Mouse (Mus musculus) liver, embryonic 16.5 days (tissue): ENCODE results near the gene Prr5l. TPM values are rescaled to one million over a fixed set of nuclear protein-coding genes. Genes with fewer than 3 reads are reported as not detected.

Experiments
- ATAC-seq: fragments of 200-750 bp; cut with Nextera tagmentation; 2 replicates; pipeline ENCODE4 v1.8.0; 2017; ENCODE audit warnings: low read depth, mild to moderate bottlenecking, moderate number of reproducible peaks, moderate library complexity
- H3K27ac ChIP-seq: fragments of 300-500 bp; sonication (generic); 2 replicates; pipeline ENCODE4 v1.5.1; 2014; ENCODE audit warnings: mild to moderate bottlenecking, low read length
- H3K27me3 ChIP-seq: fragments of 300-500 bp; sonication (generic); 2 replicates; pipeline ENCODE4 v1.6.1; 2014; ENCODE audit warnings: low read depth, low read length, mixed read lengths; ENCODE audit not compliant: control insufficient read depth, insufficient read depth
- H3K36me3 ChIP-seq: fragments of 300-500 bp; sonication (generic); 2 replicates; pipeline ENCODE4 v1.6.1; 2014; ENCODE audit warnings: mild to moderate bottlenecking; ENCODE audit not compliant: control insufficient read depth, insufficient read depth
- H3K4me1 ChIP-seq: fragments of 300-500 bp; sonication (generic); 2 replicates; pipeline ENCODE4 v1.6.1; 2014; ENCODE audit warnings: low read depth, low read length, mixed read lengths; ENCODE audit not compliant: control insufficient read depth
- H3K4me2 ChIP-seq: fragments of 300-500 bp; sonication (generic); 2 replicates; pipeline ENCODE4 v1.6.1; 2014; ENCODE audit warnings: low read depth, low read length, mixed read lengths
- H3K4me3 ChIP-seq: fragments of 300-500 bp; sonication (generic); 2 replicates; pipeline ENCODE4 v1.5.1; 2014; ENCODE audit warnings: low read depth, mild to moderate bottlenecking, low read length
- H3K9ac ChIP-seq: fragments of 300-500 bp; sonication (generic); 2 replicates; pipeline ENCODE4 v1.6.1; 2014; ENCODE audit warnings: low read depth, low read length
- H3K9me3 ChIP-seq: fragments of 300-500 bp; sonication (generic); replicated peaks from 2 replicates; pipeline ENCODE4 v1.6.1; 2016; ENCODE audit warnings: low read length; ENCODE audit not compliant: control insufficient read depth
- WGBS: fragments of 180-500 bp; shearing (Covaris S2); extraction: QIAGEN DNeasy Blood & Tissue Kit; methylation state at CpG from one replicate; pipeline ENCODE4 v1.1.7; 2014; ENCODE audit not compliant: insufficient replicate concordance; 5-methylcytosine and 5-hydroxymethylcytosine counted together
- polyA plus RNA-seq: library from polyadenylated mRNA; unstranded; fragments of >200 nt; fragmentation: Nextera tagmentation; extraction: Ambion mirVana; gene quantifications from 2 replicates; pipeline ENCODE4 v1.2.1, GENCODE M21; 2015

The Prr5l gene
- polyA plus RNA-seq, 1 experiment from 2014 or later = 5.4 TPM

DNA sequence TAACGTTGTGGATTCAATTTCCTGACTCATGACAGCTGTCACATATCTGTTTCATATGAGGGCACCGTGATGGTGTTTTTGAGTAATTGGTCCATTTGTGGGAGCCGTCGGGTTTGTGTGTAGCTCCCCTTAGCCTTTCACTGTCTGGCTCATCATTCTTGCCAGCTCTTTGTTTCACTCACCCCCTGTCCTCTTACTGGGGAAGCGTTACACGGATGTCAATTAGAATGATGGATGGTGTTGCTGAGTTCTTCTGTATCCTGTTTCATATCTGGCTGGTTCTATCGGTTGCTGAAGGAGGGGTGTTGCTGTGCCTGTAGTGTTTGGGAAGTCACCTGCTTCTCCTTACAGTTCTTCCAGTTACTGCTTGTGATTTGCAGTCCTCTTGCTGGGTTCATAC lies 8.3 kb upstream of the Prr5l start:
- H3K4me3 ChIP-seq = no peak overlapping the region
- H3K9me3 ChIP-seq = no peaks in the 10 kb centered on the region
- peaks cover 8% of the 10 kb centered on the region for H3K4me1 ChIP-seq
- no peak for ATAC-seq
- no peak overlapping the region for H3K27ac ChIP-seq
- H3K4me2 ChIP-seq = no peak overlapping the region
- WGBS = 37% methylated on average over 7 of the region's 7 CpGs
- H3K9ac ChIP-seq = no peak overlapping the region
- no peaks in the 10 kb centered on the region for H3K27me3 ChIP-seq
- no peaks in the 10 kb centered on the region for H3K36me3 ChIP-seq

DNA sequence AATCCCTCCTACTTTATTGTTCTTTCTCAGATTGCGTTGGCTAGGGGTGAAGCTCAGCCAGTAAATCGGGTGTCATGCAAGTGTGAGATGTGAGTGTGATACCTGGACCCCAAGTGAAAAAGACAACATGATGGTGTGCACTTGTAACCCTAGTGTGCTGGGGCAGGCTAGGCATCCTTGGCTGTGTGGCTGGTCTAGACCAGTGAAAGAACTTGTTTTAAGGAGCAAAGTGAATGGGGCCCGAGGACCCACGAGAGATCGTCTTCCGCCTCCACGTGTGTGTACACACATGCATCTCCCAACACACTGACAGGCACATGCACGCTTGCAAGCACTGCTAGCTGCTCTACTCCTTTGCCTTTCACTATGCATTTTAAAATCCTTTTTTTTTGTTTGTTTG lies 6.1 kb upstream of the Prr5l start:
- H3K4me2 ChIP-seq = no peak overlapping the region
- no peaks in the 10 kb centered on the region for H3K36me3 ChIP-seq
- H3K4me3 ChIP-seq = no peak overlapping the region
- WGBS = 82% methylated on average over 8 of the region's 8 CpGs
- no peak overlapping the region for H3K27ac ChIP-seq
- no peak overlapping the region for H3K9ac ChIP-seq
- H3K27me3 ChIP-seq = no peaks in the 10 kb centered on the region
- no peaks in the 10 kb centered on the region for H3K9me3 ChIP-seq
- peaks cover 8% of the 10 kb centered on the region for H3K4me1 ChIP-seq
- ATAC-seq = no peak

DNA sequence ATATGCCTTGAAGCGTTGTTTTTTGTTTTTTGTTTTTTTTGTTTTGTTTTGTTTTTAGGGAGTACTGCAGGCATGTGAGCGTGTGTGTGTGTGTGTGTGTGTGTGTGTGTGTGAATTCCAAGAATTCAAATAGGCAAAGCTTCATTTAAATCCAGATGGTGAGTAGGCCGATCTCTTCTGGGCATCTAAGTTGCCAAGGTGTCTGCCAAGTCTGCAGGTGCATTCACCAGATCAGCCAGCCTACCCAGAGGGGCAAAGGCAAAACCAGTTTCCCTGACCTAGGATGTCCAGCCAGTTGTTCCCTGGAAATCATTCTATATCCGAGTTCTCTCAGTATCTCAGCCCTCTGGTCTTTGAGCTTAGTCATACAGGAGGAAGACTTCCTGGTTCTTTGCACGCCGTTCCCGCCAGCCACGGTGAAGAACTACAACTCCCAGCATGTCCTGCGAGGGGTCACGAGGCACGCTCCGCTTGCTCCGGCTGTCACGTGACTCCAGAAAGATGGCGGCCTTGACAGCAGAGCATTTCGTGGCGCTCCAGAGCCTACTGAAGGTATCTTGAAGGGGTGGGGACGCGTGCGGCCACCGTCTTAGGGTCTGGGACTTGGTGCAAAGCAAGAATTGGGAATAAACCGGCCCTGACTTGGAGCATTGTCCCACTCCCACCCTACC lies 3.1 kb upstream of the Prr5l start, which contains the start of gene Commd9:
TSS of gene Commd9 (plus strand) at position 480 of the 671 bp plus-strand sequence.
- H3K9me3 ChIP-seq = no peaks in the 10 kb centered on the region
- H3K4me2 ChIP-seq = peak within 1 kb of the TSS; percentile 78
- WGBS = 9% methylated on average over 22 of the region's 22 CpGs
- H3K9ac ChIP-seq = peak within 1 kb of the TSS; percentile 58
- H3K36me3 ChIP-seq = no peaks in the 10 kb centered on the region
- ATAC-seq = peak; percentile 98
- H3K27me3 ChIP-seq = no peaks in the 10 kb centered on the region
- H3K4me1 ChIP-seq = peaks cover 8% of the 10 kb centered on the region
- peak within 1 kb of the TSS; percentile 66 for H3K4me3 ChIP-seq
- no peak within 1 kb of the TSS for H3K27ac ChIP-seq

DNA sequence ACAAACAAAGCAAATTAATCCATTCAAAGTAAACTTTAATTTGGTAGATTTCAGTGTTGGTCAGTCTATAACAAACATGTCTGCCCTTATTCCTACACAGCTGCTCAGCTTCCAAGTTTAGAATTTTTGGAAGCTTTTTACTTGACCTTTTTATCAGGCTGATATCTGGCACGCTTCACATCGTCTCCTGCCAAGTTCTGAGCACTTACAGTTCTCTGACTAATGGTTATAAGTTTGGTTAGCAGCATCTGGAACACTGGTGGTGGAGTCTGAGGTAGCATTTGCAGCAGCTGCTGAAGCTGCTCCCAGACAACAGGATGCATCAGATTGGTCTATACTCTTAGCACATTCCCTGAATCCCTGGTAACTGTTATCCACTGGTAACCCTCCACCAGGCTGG lies 1.5 kb upstream of the Prr5l start:
- Histone ChIP-seq H3K4me3 (no peak overlapping the region), H3K4me2 (no peak overlapping the region), H3K27ac (no peak overlapping the region), H3K36me3 (no peaks in the 10 kb centered on the region), H3K4me1 (peaks cover 8% of the 10 kb centered on the region), H3K27me3 (no peaks in the 10 kb centered on the region), H3K9me3 (no peaks in the 10 kb centered on the region), H3K9ac (no peak overlapping the region)
- ATAC-seq = no peak
- 60% methylated on average over 2 of the region's 2 CpGs for WGBS

GRCm38 (mm10) chr2:101881471-101882162 lies 1.2 kb downstream of the Prr5l start:
- H3K36me3 ChIP-seq = no peaks in the 10 kb centered on the region
- H3K4me1 ChIP-seq = peaks cover 2% of the 10 kb centered on the region
- no peak overlapping the region for H3K9ac ChIP-seq
- no peaks in the 10 kb centered on the region for H3K27me3 ChIP-seq
- H3K4me3 ChIP-seq = no peak overlapping the region
- no peak for ATAC-seq
- H3K4me2 ChIP-seq = no peak overlapping the region
- H3K27ac ChIP-seq = no peak overlapping the region
- 59% methylated on average over 9 of the region's 9 CpGs for WGBS
- no peaks in the 10 kb centered on the region for H3K9me3 ChIP-seq

DNA sequence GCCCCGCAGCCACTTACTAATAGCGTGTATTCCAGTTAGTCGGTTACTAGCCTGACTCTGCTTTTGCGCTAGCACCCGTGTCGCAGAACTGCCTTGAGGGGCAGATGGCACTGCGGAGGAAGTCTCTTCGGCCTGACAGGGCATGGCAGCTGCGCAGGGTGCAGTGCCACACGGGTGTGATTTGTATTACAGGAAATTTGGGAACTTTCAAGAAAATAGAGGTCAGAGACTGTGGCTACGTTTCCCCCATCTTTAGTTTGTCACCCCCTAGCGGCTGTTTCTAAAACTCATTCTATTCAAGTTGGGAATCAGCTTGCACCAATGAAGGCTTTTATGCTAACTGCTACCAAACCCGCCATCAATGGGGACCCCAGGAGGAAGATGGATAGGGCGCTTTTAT lies 11.6 kb downstream of the Prr5l start:
- Histone ChIP-seq H3K9ac (no peak overlapping the region), H3K4me3 (no peak overlapping the region), H3K4me2 (peak overlapping the region; percentile 43), H3K27me3 (no peaks in the 10 kb centered on the region), H3K36me3 (no peaks in the 10 kb centered on the region), H3K4me1 (no peaks in the 10 kb centered on the region), H3K9me3 (no peaks in the 10 kb centered on the region), H3K27ac (no peak overlapping the region)
- ATAC-seq = no peak
- WGBS = 20% methylated on average over 14 of the region's 14 CpGs

DNA sequence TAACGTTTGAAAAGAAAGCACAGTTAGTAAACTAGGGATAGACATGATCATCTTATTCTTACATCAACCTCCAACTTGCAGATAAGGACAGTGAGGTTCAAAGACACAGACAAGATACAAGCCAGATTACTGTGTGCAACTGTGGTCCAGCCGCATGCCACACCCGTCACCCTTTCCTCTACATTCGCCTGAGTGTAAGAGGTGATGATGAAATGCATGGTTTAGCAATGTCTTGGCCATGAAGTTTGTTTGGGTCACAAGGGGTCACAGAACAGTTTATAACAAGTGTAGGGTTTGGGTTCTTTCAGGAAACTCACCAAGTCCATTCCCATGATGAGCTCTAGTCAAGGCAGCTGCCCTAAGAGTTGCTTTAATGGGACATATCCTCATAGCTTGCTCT lies 14.1 kb downstream of the Prr5l start:
- WGBS = 54% methylated on average over 4 of the region's 4 CpGs

GRCm38 (mm10) chr2:101862219-101863123 lies 20.4 kb downstream of the Prr5l start:
- ATAC-seq = no peak
- Histone ChIP-seq H3K4me1 (no peaks in the 10 kb centered on the region), H3K36me3 (no peaks in the 10 kb centered on the region), H3K27me3 (no peaks in the 10 kb centered on the region), H3K4me3 (no peak overlapping the region), H3K27ac (no peak overlapping the region), H3K9me3 (no peaks in the 10 kb centered on the region), H3K9ac (no peak overlapping the region), H3K4me2 (no peak overlapping the region)
- 55% methylated on average over 15 of the region's 15 CpGs for WGBS

More for the DNA sequence above, 14.1 kb downstream of the Prr5l start:
- no peaks in the 10 kb centered on the region for H3K36me3 ChIP-seq
- no peak overlapping the region for H3K4me3 ChIP-seq
- no peak overlapping the region for H3K4me2 ChIP-seq
- no peak overlapping the region for H3K27ac ChIP-seq
- no peaks in the 10 kb centered on the region for H3K27me3 ChIP-seq
- H3K4me1 ChIP-seq = no peaks in the 10 kb centered on the region
- H3K9me3 ChIP-seq = no peaks in the 10 kb centered on the region
- no peak for ATAC-seq
- H3K9ac ChIP-seq = no peak overlapping the region
